Mouse (Mus musculus) heart, postnatal 14 days (tissue): ENCODE data around the gene Car2. TPM values are rescaled to one million over a fixed set of nuclear protein-coding genes. Genes with fewer than 3 reads are reported as not detected.

Experiments
- DNase-seq, 2 experiments: peaks; one replicate each; pipeline ENCODE4 v3.0.0; 2021 to 2022
- intact Hi-C: fragments of 180-260 bp; cut with DNase I; formaldehyde crosslinking; loops from one replicate; pipeline ENCODE4 v1.15.1; 2025
- total RNA-seq, 2 experiments: library from RNA; stranded (reverse); gene quantifications; 2 replicates each; pipeline ENCODE4 v1.2.3; 2021

The Car2 gene
- total RNA-seq, 2 experiments from 2014 or later, result 8.0 TPM

DNA sequence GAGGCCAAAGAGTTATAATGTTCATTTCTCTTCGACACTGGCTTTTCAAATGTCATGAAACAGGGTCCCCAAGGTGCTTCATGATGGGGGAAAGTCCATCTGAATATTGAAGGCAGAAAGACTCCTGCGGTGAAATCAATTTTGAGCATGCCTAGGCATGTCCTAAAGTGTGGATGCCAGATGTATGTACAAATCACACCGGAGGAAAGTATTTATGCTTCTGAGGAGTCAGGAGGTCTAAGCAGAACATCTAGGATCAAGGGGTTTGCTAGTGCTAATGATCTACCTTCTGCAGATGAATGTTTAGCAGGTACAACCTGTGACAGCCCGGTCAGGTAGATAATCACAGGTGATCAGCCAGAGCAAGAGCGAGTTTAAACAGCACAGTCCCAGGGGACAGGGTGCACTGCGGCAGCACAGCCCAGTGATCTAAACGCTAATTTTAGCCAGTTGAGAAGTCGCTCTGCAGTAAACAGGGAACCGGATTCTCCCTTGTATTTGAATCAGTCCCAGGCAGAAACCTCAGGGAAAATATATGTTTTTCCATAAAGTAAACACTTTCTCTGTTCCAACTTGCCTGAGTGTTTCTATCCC is 9.7 kb upstream of the Car2 start:
- intact Hi-C loops, result loop anchor here (10.0 kb wide), 1 partner anchor 218 kb away; no protein-coding TSS in a partner anchor
- no peak for DNase-seq

DNA sequence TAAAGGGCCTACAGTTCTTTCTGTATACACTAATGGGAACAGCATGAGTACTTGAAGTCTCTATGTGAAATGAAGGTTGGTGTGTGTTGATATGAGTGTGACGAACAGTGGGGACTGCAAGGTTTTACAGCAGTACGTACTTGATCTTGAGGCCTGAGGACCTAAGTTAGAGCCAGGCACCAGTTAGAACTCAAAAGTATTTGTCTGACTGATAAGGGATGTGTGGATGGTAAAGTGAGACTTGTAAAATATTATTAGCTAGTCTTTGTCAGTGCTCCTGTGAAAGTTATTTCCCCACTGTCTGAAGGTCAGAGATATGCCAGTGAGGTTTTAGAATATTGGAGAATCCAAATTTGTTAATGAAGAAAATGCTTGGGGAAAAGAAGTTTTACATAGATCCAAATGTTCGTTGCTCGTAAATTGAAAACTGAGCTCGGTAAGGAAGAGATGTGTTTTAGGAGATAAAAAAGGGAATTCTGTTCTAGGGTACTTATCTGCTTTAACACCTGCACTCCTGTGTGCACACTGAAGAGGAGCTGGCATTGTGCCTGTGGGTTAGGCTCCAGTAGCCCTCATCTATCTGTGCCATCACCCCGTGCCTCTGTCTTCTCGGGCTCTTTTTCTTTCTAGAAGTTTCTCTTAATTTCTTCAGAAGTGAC is 8.7 kb upstream of the Car2 start:
- intact Hi-C loops, result loop anchor here (10.0 kb wide), 1 partner anchor 217 kb away; no protein-coding TSS in a partner anchor

DNA sequence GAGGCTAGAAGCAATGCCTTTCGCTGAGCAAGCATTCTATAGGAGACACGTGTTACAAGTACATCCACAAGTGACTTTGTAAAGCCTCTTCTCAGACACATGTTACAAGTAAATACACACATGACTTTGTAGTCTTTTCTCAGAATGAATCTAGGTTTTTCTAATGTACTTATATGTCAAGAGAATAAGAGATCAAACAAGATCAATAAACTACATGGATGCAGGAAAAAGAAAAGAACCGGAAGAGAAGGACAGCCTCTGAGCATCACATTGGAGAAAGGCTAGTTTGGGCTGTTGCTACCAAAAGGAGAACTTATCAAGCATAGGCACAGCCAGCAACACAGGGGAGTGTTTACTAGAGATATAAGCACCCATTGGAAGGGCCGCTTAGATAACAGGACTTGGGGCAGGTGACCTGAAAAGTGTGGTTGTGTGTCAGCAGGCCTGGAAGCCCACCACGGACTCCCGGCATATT is 7.3 kb upstream of the Car2 start:
- intact Hi-C loops, result loop anchor here (10.0 kb wide), 1 partner anchor 216 kb away; no protein-coding TSS in a partner anchor
- no peak for DNase-seq

More for the DNA sequence above, 8.7 kb upstream of the Car2 start:
- no peak for DNase-seq

DNA sequence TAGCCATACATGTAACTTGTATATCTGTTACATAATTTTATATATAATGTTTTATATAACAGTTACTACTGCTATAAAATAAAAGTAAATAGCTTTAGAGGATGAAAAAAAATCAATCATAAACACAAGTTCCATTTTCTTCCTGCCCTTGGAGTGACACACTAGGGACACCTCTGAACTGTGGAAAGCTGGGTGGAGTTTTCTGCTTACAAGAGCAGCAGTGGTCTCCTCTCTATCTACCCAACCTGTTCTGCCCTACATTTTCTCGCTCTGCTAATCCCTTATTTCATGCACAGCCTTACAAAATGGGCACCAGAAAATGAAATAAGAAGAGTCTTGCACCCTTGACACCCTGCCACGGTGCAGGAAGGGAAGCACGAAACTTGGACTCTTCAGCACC is 6.8 kb upstream of the Car2 start:
- intact Hi-C loops, result loop anchor here (10.0 kb wide), 1 partner anchor 216 kb away; no protein-coding TSS in a partner anchor
- DNase-seq, result no peak

DNA sequence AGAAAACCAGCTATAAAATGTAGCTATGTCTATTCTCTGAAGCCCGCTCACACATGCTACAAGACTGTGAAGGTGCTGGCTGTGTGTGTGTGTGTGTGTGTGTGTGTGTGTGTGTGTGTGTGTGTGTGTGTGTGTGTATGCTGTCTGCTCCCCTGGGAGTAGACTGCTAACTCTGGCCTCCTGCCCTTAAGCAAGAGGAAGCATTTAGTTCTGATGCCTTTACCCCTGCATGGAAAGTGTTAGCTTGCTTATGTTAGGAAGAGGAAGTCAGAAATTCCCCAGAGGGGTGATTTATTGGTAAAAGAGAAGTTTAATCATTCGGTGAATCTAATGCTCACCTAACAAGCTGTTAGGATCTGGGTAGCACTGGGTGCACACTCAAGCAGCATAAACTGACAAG is 5.8 kb upstream of the Car2 start:
- intact Hi-C loops, result no loop called here
- DNase-seq, result no peak

DNA sequence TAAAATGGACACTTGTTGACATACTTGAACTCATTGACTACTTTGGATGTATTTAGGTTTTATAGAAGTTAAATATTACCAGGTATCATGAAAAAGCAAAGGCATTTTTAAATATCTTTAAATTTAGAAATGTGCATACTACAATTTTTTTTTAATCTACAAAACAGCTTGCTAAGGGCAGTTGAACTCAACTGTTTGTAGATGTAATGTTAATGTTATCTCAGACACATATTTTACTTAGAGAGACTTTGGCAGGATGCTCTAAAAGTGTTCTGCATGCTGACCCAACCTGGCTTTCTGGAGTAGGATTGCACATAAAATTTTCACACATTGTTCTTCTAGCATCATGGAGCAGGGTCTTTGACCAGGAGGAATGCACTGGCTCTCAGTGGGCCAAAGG is 4.1 kb upstream of the Car2 start:
- intact Hi-C loops, result no loop called here

DNA sequence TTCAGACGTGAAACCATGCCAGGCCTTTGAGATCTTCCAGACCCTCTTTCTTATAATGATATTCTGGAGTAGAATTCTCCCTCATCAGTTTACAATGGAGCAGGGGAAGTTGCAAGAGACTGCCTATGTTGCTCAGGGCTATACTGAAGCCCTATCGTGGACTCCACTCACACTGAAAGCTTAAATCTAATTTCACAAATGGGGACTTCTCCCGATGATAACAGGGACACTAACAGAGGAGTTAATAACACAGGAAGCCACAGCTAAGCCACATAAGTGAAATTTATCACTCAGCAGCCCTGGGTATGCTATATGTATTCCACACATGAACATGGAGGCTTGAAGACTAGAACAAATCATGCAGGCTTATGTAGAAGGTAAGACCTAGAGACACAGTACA is 3.3 kb upstream of the Car2 start:
- intact Hi-C loops, result no loop called here
- no peak for DNase-seq

More for the DNA sequence above, 4.1 kb upstream of the Car2 start:
- no peak for DNase-seq

DNA sequence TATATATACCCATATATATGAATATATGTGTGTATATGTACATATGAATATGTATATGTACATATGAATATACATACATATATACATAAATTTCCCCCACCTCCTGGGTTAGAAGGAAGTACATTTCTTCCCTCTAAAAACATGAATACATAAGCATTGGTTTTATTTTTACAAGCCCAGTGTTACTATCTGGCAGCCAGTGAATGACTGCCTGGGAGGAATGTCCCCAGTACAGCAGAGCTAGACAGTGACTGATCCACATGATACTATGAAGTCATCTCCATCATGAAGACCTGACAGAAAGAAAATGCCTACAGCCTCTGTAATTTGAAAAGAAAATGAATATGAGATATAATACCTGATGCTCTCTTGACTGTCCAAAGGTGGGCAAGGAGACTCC is 1.2 kb upstream of the Car2 start:
- intact Hi-C loops, result no loop called here
- DNase-seq, result no peak

DNA sequence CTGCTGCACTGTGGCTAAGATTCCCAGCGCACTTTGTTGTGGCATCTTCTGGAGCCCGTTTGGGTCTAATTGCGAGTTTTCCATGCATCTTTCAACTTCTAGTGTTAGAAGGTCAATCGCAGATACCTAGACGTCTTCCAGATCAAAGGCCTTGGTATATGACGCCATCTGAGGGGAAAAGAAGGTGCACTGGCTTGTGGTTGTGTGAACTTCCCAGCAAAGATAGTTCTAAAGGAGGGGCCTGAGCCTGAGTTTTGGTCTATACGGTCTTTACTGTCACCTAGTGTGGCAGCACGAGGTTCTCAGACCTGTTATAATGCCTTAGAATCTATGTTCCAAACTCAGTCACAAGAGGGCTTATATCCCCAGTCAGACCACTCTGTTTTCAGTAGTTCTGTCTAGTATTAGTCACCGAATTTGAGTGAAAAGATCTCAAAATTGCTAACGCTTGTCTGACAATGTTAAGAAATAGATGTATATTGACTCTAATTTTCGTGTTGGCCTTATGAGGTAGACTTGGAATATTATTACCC is 1.1 kb downstream of the Car2 start:
- DNase-seq, result no peak
- intact Hi-C loops, result no loop called here

DNA sequence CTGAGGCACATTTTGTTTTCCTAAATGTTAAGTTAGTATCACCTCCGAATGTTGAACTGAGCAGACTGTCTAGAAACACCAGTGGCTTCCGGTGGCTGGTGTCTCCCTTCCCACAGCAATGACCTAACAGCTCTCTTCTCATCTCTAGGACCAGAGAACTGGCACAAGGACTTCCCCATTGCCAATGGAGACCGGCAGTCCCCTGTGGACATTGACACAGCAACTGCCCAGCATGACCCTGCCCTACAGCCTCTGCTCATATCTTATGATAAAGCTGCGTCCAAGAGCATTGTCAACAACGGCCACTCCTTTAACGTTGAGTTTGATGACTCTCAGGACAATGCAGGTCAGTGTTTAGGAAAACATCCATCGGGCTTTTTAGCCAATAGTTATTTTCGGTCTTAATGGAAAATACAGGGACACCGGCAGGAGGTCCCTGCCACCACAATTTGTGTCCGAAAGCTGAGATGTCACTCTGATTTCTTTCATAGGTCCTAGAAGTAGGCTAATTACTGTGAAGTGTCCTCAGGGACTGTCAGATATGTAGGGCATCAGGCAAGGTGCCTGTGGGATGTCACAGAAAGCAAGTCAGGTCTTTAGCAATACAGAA is 1.7 kb downstream of the Car2 start:
- DNase-seq, result no peak
- intact Hi-C loops, result no loop called here

DNA sequence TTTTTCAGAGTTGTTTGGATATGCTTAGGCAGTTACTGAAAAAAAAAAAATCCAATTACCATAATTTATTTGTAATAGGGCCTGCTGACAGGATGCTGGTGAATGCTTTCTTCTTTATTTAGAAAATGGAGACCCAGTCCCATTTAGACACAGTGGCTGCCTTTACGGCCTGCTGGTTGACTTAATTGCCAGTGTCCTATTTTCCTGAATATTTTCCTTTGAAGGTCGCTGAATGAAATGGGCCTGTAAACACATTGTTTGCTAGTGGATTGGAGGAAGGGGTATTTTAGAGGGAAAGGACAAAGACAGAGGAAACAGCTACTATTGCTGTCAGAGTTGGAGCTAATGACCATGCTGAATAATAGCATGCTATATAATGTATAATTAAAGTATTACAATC is 2.5 kb downstream of the Car2 start:
- no peak for DNase-seq
- intact Hi-C loops, result no loop called here

DNA sequence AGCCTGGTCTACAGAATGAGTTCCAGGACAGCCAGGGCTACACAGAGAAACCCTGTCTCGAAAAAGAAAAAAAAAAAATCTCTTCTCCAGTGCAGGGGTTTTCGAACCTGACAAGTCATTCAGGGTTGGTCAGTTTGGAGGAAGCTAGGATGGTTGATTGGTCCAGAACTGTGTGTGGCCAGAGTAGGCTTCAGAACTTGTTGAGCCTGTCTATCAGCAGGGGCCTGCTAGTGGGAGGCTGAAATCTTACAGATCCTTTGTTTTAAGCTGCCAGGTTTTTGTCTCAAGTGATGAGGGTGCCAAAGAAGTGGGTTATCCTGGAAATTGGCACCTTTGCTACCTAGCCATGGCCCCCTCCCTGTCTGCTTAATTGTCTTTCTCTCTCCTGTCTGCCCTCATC is 3.0 kb downstream of the Car2 start:
- intact Hi-C loops, result no loop called here
- DNase-seq, result no peak

DNA sequence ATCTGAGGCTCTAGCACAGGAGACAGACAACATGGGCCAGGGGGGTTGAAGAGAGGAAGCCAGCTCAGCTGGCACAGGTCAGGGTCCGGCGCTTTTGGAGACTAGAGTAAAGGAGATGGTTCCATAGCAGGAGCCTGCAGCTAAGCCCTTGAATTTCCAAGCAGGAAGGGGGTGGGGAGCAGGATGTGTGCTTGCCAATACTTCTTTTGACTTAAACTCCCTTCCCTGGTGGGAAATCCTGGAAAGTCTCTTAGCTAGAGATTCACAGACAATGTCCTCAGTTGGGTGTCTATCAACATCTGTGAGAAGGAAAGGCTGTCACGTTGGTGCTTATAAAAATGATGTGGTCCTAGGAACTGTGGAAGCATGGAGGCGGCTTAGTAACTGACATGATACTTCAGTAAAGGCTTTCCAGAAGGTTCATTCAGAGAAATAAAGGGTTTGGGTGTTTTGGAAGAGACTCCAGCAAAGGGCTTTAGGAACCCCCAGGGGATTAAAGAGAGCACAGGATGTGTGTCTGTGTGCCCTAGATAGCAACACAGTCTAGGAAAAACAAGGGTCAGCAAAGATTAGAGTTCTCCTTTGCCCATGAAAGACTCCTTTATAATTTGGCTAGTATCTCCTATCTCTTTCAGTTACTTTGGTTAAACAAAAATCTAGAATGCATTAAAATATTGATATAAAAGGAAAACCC is 3.8 kb downstream of the Car2 start:
- no peak for DNase-seq
- intact Hi-C loops, result no loop called here

DNA sequence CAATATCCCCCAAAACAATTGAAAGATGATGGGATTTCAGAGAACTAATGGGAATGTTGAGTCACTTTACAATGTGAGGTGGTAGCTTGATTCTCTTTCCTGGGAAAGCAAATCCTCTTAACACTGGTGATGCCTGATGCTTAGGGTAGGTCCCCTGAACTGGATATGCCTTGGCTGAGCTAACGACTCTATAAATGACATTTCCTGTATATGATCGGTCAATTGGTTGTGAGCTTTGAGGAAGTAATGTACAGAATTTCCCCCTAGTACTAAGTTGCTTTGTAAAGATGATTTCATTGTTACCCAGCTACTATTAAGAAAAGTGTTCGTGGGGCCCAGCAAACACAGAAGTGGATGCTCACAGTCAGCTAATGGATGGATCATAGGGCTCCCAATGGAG is 6.9 kb downstream of the Car2 start:
- no peak for DNase-seq
- intact Hi-C loops, result no loop called here

DNA sequence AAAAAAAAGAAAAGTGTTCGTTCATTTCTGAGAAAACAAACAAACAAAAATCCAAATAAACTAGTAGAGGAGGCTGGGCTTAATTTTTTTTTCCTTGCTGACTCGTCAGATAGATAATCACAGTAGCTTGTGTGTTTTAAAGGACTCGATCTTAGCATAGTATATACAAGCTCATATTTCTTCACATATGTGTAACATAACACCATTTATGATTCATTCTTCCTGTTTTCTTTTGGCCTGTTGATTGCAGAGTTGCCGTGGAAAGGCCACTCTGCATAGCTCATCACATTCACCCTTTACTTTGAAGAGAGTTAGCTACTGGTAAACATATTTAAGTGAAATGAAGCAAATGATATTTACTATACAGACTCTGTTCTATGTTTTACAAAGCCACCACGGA is 7.6 kb downstream of the Car2 start:
- intact Hi-C loops, result no loop called here
- DNase-seq, result no peak

DNA sequence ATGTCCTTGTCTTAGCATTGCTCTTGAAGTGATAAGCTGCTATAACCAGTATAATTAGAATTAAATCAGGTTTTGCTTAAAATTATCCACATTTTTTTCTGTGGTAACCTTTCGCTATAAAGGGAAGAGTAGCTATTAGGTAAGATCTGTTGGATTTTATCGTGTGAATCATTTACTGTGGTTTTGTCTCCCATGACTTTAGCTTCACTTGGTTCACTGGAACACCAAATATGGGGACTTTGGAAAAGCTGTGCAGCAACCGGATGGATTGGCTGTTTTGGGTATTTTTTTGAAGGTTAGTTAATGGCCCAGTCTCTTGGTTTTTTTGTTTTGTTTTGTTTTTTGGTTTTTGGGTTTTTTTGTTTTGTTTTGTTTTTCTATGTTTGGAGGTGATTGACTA is 9.3 kb downstream of the Car2 start:
- DNase-seq, result no peak
- intact Hi-C loops, result no loop called here

DNA sequence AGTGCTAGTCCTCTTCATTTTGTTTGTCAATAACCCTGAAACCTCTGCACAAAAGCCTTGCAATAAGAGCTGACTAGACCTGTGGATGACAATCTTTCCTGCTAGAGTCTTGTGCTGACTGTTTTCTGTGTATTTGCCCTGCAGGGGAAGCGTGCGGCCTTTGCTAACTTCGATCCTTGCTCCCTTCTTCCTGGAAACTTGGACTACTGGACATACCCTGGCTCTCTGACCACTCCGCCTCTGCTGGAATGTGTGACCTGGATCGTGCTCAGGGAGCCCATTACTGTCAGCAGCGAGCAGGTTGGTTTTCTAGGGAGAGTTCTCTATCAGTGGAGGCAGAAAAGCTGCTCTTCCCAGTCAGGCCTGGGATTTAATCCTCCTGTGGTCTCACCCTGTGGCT is 11.7 kb downstream of the Car2 start:
- intact Hi-C loops, result no loop called here
- no peak for DNase-seq

DNA sequence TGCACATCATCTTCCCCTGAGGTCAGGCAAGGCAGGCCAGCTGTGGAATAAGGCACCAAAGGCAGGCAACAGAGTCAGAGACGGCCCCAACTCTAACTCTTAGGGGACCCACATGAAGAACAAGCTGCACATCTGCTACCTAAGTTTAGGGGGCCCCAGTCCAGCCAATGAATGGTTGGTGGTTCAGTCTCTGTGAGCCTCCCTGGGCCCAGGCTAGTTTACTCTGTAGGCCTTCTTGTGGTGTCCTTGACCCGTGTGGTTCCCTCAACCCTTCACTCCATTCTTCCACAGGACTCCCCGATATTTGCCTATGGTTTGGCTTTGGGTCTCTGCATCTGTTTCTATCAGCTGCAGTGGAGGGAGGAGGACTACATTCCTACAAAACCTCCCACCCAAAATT is 17.3 kb downstream of the Car2 start:
- intact Hi-C loops, result no loop called here
- DNase-seq, result no peak

DNA sequence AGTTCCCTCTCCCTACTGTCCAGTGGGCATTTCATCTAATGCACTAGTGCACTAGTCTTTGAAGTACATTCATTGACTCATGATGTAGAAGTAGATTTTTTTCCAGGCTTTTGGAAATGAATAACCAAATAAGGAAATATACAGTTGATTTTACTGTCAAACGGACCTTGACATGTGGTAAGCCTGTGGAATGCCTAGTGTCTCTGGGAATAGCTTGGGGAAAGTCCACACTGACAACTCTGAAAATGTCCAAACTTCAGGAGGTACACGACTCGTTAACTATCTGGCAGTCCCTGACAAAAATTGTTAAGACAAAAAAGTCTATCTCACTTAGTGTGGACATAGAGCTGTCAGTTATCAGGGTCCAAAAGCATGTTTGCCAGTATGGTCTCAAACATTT is 18.1 kb downstream of the Car2 start:
- intact Hi-C loops, result no loop called here
- no peak for DNase-seq

DNA sequence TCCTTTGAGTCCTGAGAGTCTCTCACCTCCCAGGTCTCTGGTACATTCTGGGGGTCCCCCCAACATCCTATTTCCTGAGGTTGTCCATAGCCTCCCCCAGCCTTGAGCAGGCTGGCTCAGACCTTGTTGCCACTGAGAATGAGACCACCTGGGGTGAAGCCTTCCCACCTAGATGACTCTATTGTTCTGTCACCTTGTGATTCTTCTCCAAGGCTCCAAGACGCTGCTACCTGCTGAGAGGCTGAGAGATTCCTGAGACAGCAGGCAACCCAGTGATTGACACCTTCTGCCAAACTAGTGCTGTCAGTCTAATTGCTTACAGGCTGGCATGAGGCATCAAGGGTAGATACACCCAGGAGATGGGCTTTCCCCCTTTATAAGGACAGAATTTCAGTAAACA is 21.2 kb downstream of the Car2 start:
- DNase-seq, result no peak
- intact Hi-C loops, result no loop called here

DNA sequence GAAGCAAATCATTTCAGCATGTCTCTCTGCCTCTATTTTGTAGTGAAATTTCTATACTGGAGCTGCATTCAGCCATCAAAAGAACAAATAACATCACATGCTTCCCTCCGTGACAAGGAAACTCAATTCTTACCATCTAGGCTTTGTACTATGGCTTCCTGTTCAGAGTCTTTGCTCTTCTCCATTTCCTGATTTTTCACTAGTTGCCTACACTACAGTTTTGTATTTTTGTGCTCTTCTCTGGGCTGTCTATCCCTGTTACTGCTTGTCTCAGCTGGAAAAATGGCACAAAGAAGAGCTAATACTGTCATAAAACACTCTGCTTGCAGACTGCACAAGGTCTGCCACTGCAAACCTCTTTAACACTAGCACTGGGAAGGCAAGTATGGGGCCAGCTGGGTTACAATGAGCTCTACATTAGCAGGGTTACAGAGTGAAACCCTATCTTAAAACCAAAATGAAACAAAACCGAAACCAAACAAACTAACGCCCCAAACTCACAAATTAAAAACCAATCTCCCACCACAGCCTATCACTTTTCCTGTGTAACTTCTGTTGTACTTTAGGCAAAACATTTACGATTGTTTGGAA is 26.0 kb downstream of the Car2 start:
- intact Hi-C loops, result no loop called here

More for the DNA sequence above, 26.0 kb downstream of the Car2 start:
- DNase-seq, result no peak
